Mouse (Mus musculus): Measurements from ENCODE around the gene Lce6a. TPM values are rescaled to one million over a fixed set of nuclear protein-coding genes. Genes with fewer than 3 reads are reported as not detected.

The Lce6a gene
- polyA plus RNA-seq, 2 experiments: not detected

- Histone ChIP-seq H3K36me3 (replicated peaks; ENCODE audit: control insufficient read depth, insufficient read depth, low read depth) (no peaks in the 10 kb centered on the region), H3K27ac (no peak overlapping the region), H3K27me3 (ENCODE audit: control insufficient read depth, insufficient read depth, low read length) (no peaks in the 10 kb centered on the region), H3K4me2 (ENCODE audit: low read depth) (no peak overlapping the region), H3K9ac (replicated peaks) (no peak overlapping the region), H3K4me3 (ENCODE audit: insufficient read depth in 1 of 2, low read depth in 2 of 2, low read length in 2 of 2) (no peak overlapping the region), H3K9me3 (ENCODE audit: control insufficient read depth, low read length) (no peaks in the 10 kb centered on the region), H3K4me1 (replicated peaks; ENCODE audit: control insufficient read depth in 2 of 2, insufficient read depth in 2 of 2, low read length in 1 of 2) (no peaks in the 10 kb centered on the region)
- DNase-seq (ENCODE audit: low read depth in 3 of 3, low spot score in 3 of 3): no peak
- TF ChIP-seq EP300 (IDR thresholded peaks at IDR 0.05; ENCODE audit: low read depth) (no peak), CTCF (IDR thresholded peaks at IDR 0.05; ENCODE audit: low read depth) (peak; percentile 10; the same call in 1 of the 2 replicates)
- no peak for ATAC-seq (ENCODE audit: insufficient read depth)
- 36% methylated on average over 1 of the region's 1 CpGs for WGBS (ENCODE audit: insufficient replicate concordance)
Observed at GRCm38 (mm10) chr3:92600456-92600855, 21.0 kb downstream of the Lce6a start.

- H3K4me3 ChIP-seq (ENCODE audit: insufficient read depth in 1 of 2, low read depth in 2 of 2, low read length in 2 of 2): no peak overlapping the region
- no peaks in the 10 kb centered on the region for H3K4me1 ChIP-seq (replicated peaks; ENCODE audit: control insufficient read depth in 2 of 2, insufficient read depth in 2 of 2, low read length in 1 of 2)
- no peak overlapping the region for H3K9ac ChIP-seq (replicated peaks)
- no peak overlapping the region for H3K27ac ChIP-seq
- DNase-seq (ENCODE audit: low read depth in 3 of 3, low spot score in 3 of 3) (no peak), ATAC-seq (ENCODE audit: insufficient read depth) (no peak)
- no peaks in the 10 kb centered on the region for H3K36me3 ChIP-seq (replicated peaks; ENCODE audit: control insufficient read depth, insufficient read depth, low read depth)
- no peak overlapping the region for H3K4me2 ChIP-seq (ENCODE audit: low read depth)
- no peaks in the 10 kb centered on the region for H3K9me3 ChIP-seq (ENCODE audit: control insufficient read depth, low read length)
- TF ChIP-seq EP300 (IDR thresholded peaks at IDR 0.05; ENCODE audit: low read depth) (no peak), CTCF (IDR thresholded peaks at IDR 0.05; ENCODE audit: low read depth) (no peak)
- H3K27me3 ChIP-seq (ENCODE audit: control insufficient read depth, insufficient read depth, low read length): no peaks in the 10 kb centered on the region
Observed at GRCm38 (mm10) chr3:92599973-92600372, 21.5 kb downstream of the Lce6a start.

- Histone ChIP-seq H3K4me3 (ENCODE audit: insufficient read depth in 1 of 2, low read depth in 2 of 2, low read length in 2 of 2) (no peak overlapping the region), H3K9ac (replicated peaks) (no peak overlapping the region), H3K27me3 (ENCODE audit: control insufficient read depth, insufficient read depth, low read length) (no peaks in the 10 kb centered on the region), H3K36me3 (replicated peaks; ENCODE audit: control insufficient read depth, insufficient read depth, low read depth) (no peaks in the 10 kb centered on the region), H3K4me2 (ENCODE audit: low read depth) (no peak overlapping the region), H3K27ac (no peak overlapping the region), H3K4me1 (replicated peaks; ENCODE audit: control insufficient read depth in 2 of 2, insufficient read depth in 2 of 2, low read length in 1 of 2) (no peaks in the 10 kb centered on the region), H3K9me3 (ENCODE audit: control insufficient read depth, low read length) (no peaks in the 10 kb centered on the region)
- TF ChIP-seq EP300 (IDR thresholded peaks at IDR 0.05; ENCODE audit: low read depth) (no peak), CTCF (IDR thresholded peaks at IDR 0.05; ENCODE audit: low read depth) (no peak)
- WGBS (ENCODE audit: insufficient replicate concordance): 69% methylated on average over 2 of the region's 2 CpGs
- no peak for DNase-seq (ENCODE audit: low read depth in 3 of 3, low spot score in 3 of 3)
- no peak for ATAC-seq (ENCODE audit: insufficient read depth)
Observed at GRCm38 (mm10) chr3:92598429-92598828, 23.0 kb downstream of the Lce6a start.

DNA sequence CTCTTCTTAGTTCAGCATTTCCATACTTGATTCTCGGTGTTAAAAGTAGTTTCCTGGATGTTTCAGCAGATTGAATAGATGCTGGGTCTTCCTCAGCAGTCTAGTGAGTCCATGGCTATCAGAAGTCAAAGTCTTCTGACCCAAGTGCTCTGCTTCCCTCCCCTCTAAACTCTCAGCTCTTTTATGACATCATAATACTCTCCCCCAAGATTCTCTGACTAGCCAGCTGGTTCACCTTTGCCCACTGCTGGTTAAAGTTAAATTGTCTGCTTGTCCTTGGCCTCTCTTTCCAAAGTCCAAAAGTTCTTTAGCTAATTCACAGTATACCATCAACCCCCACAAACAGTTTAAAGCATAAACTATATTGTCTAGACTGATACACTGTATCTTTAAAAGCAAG lies 32.6 kb downstream of the Lce6a start, which contains the start of gene Smcp:
Gene Smcp, minus strand, starts transcription at position 140 of the 400 bp plus-strand sequence.
- Histone ChIP-seq H3K36me3 (replicated peaks; ENCODE audit: control insufficient read depth, insufficient read depth, low read depth) (no peaks in the 10 kb centered on the region), H3K4me3 (ENCODE audit: insufficient read depth in 1 of 2, low read depth in 2 of 2, low read length in 2 of 2) (no peak within 1 kb of the TSS), H3K9ac (replicated peaks) (no peak within 1 kb of the TSS), H3K27ac (no peak within 1 kb of the TSS), H3K4me1 (replicated peaks; ENCODE audit: control insufficient read depth in 2 of 2, insufficient read depth in 2 of 2, low read length in 1 of 2) (no peaks in the 10 kb centered on the region), H3K4me2 (ENCODE audit: low read depth) (no peak within 1 kb of the TSS), H3K27me3 (ENCODE audit: control insufficient read depth, insufficient read depth, low read length) (no peaks in the 10 kb centered on the region), H3K9me3 (ENCODE audit: control insufficient read depth, low read length) (no peaks in the 10 kb centered on the region)
- no peak for TF ChIP-seq CTCF (IDR thresholded peaks at IDR 0.05; ENCODE audit: low read depth)
- no peak for TF ChIP-seq EP300 (IDR thresholded peaks at IDR 0.05; ENCODE audit: low read depth)
- 32% methylated on average over 1 of the region's 1 CpGs for WGBS (ENCODE audit: insufficient replicate concordance)
- ATAC-seq (ENCODE audit: insufficient read depth) (no peak), DNase-seq (ENCODE audit: low read depth in 3 of 3, low spot score in 3 of 3) (no peak)

DNA sequence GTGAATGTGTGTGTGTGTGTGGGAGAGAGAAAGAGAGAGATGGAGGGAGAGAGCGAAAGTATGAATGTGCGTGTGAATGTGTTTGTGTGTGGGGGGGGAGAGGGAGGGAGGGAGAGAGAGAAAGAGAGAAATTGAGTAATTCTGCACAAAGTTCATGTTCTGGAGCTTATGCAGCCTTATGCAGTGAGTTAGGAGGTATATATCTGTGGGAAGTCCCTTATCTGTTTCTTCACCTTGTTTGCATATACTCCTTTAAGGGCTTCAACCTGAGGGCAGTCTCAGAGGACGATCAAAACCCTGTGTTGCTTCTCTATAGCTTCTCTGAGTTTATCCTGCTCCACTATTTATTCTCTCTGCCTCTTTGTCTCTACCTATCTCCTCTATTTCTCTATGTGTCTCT lies 34.3 kb downstream of the Lce6a start:
- Histone ChIP-seq H3K9ac (replicated peaks) (no peak overlapping the region), H3K27me3 (ENCODE audit: control insufficient read depth, insufficient read depth, low read length) (no peaks in the 10 kb centered on the region), H3K4me3 (ENCODE audit: insufficient read depth in 1 of 2, low read depth in 2 of 2, low read length in 2 of 2) (no peak overlapping the region), H3K9me3 (ENCODE audit: control insufficient read depth, low read length) (no peaks in the 10 kb centered on the region), H3K4me2 (ENCODE audit: low read depth) (no peak overlapping the region), H3K36me3 (replicated peaks; ENCODE audit: control insufficient read depth, insufficient read depth, low read depth) (no peaks in the 10 kb centered on the region), H3K27ac (no peak overlapping the region), H3K4me1 (replicated peaks; ENCODE audit: control insufficient read depth in 2 of 2, insufficient read depth in 2 of 2, low read length in 1 of 2) (no peaks in the 10 kb centered on the region)
- no peak for ATAC-seq (ENCODE audit: insufficient read depth)
- 53% methylated on average over 3 of the region's 3 CpGs for WGBS (ENCODE audit: insufficient replicate concordance)
- DNase-seq (ENCODE audit: low read depth in 3 of 3, low spot score in 3 of 3): no peak
- TF ChIP-seq CTCF (IDR thresholded peaks at IDR 0.05; ENCODE audit: low read depth) (no peak), EP300 (IDR thresholded peaks at IDR 0.05; ENCODE audit: low read depth) (no peak)

All from liver, embryonic 14.5 days (tissue).